Mouse (Mus musculus) hindbrain, embryonic 15.5 days (tissue): ENCODE measurements around the gene Kank3. TPM values are rescaled to one million over a fixed set of nuclear protein-coding genes. Genes with fewer than 3 reads are reported as not detected.
A peak's percentile ranks its signal among the peaks of the same experiment; 100 is the strongest.

Source experiments
- ATAC-seq: fragments of 200-750 bp; cut with Nextera tagmentation; 2 replicates; pipeline ENCODE4 v1.8.0; 2017; ENCODE audit warnings: low read depth, moderate number of reproducible peaks, moderate TSS enrichment; ENCODE audit not compliant: low FRiP score
- H3K27ac ChIP-seq: fragments of 300-500 bp; sonication (generic); replicated peaks from 2 replicates; pipeline ENCODE4 v1.5.1; 2015; ENCODE audit warnings: mild to moderate bottlenecking, inconsistent platforms
- H3K27me3 ChIP-seq: fragments of 300-500 bp; sonication (generic); 2 replicates; pipeline ENCODE4 v1.6.1; 2015; ENCODE audit warnings: control low read depth, inconsistent platforms
- H3K36me3 ChIP-seq: fragments of 300-500 bp; sonication (generic); 2 replicates; pipeline ENCODE4 v1.6.1; 2015; ENCODE audit warnings: control low read depth, inconsistent platforms
- H3K4me1 ChIP-seq: fragments of 300-500 bp; sonication (generic); replicated peaks from 2 replicates; pipeline ENCODE4 v1.6.1; 2015; ENCODE audit warnings: control low read depth, inconsistent platforms
- H3K4me2 ChIP-seq: fragments of 300-500 bp; sonication (generic); 2 replicates; pipeline ENCODE4 v1.6.1; 2015; ENCODE audit warnings: moderate library complexity, mild to moderate bottlenecking, inconsistent platforms
- H3K4me3 ChIP-seq: fragments of 300-500 bp; sonication (generic); 2 replicates; pipeline ENCODE4 v1.5.1; 2015; ENCODE audit warnings: mild to moderate bottlenecking, inconsistent platforms
- H3K9ac ChIP-seq: fragments of 300-500 bp; sonication (generic); 2 replicates; pipeline ENCODE4 v1.6.1; 2015; ENCODE audit warnings: inconsistent platforms
- H3K9me3 ChIP-seq: fragments of 300-500 bp; sonication (generic); 2 replicates; pipeline ENCODE4 v1.6.1; 2016; ENCODE audit warnings: control low read depth, inconsistent platforms
- WGBS: fragments of 180-500 bp; shearing (Covaris S2); methylation state at CpG from one replicate; pipeline ENCODE4 v1.1.7; 2015; 5-methylcytosine and 5-hydroxymethylcytosine counted together
- polyA plus RNA-seq: library from polyadenylated mRNA; unstranded; fragments of >200 nt; fragmentation: Nextera tagmentation; extraction: Ambion mirVana; gene quantifications from 2 replicates; pipeline ENCODE4 v1.2.1, GENCODE M21; 2015

Gene Kank3
- polyA plus RNA-seq, 1 experiment from 2014 or later = 57.1 TPM

- no peaks in the 10 kb centered on the region for H3K27me3 ChIP-seq
- H3K9me3 ChIP-seq = no peaks in the 10 kb centered on the region
- no peak for ATAC-seq
- WGBS = 0% methylated on average over 3 of the region's 3 CpGs
- H3K36me3 ChIP-seq = peaks cover 28% of the 10 kb centered on the region
- peaks cover 30% of the 10 kb centered on the region for H3K4me1 ChIP-seq
- H3K9ac ChIP-seq = no peak overlapping the region
- no peak overlapping the region for H3K4me3 ChIP-seq
- no peak overlapping the region for H3K27ac ChIP-seq
- no peak overlapping the region for H3K4me2 ChIP-seq
These were observed 16.5 kb downstream of the Kank3 start for GRCm38 (mm10) chr17:33826850-33827249.

- no peaks in the 10 kb centered on the region for H3K9me3 ChIP-seq
- H3K4me2 ChIP-seq = no peak overlapping the region
- H3K4me1 ChIP-seq = peaks cover 11% of the 10 kb centered on the region
- no peaks in the 10 kb centered on the region for H3K27me3 ChIP-seq
- H3K27ac ChIP-seq = no peak overlapping the region
- H3K36me3 ChIP-seq = peaks cover 35% of the 10 kb centered on the region
- WGBS = 53% methylated on average over 2 of the region's 2 CpGs
- ATAC-seq = no peak
- no peak overlapping the region for H3K9ac ChIP-seq
- H3K4me3 ChIP-seq = no peak overlapping the region
These were observed 18.6 kb downstream of the Kank3 start for GRCm38 (mm10) chr17:33828892-33829291.

GRCm38 (mm10) chr17:33829561-33829960 lies 19.2 kb downstream of the Kank3 start:
- Histone ChIP-seq H3K9ac (no peak overlapping the region), H3K4me2 (no peak overlapping the region), H3K27me3 (no peaks in the 10 kb centered on the region), H3K27ac (no peak overlapping the region), H3K4me3 (no peak overlapping the region), H3K9me3 (no peaks in the 10 kb centered on the region), H3K36me3 (peaks cover 42% of the 10 kb centered on the region), H3K4me1 (peaks cover 11% of the 10 kb centered on the region)
- ATAC-seq = no peak
- WGBS = 92% methylated on average over 10 of the region's 10 CpGs

- peak; percentile 97 for ATAC-seq
- peak within 1 kb of the TSS; percentile 80 for H3K9ac ChIP-seq
- H3K4me2 ChIP-seq = peak within 1 kb of the TSS; percentile 81
- no peaks in the 10 kb centered on the region for H3K9me3 ChIP-seq
- WGBS = under 1% methylated on average over 45 of the region's 45 CpGs
- peak within 1 kb of the TSS; percentile 94 for H3K4me3 ChIP-seq
- H3K27me3 ChIP-seq = no peaks in the 10 kb centered on the region
- peaks cover 18% of the 10 kb centered on the region for H3K4me1 ChIP-seq
- peak within 1 kb of the TSS; percentile 86 for H3K27ac ChIP-seq
- H3K36me3 ChIP-seq = peaks cover 17% of the 10 kb centered on the region
These were observed 32.9 kb downstream of the Kank3 start, which contains the start of gene Cd320 for GRCm38 (mm10) chr17:33842966-33843795. Gene Cd320 (plus strand): TSS chr17:33843091.

DNA sequence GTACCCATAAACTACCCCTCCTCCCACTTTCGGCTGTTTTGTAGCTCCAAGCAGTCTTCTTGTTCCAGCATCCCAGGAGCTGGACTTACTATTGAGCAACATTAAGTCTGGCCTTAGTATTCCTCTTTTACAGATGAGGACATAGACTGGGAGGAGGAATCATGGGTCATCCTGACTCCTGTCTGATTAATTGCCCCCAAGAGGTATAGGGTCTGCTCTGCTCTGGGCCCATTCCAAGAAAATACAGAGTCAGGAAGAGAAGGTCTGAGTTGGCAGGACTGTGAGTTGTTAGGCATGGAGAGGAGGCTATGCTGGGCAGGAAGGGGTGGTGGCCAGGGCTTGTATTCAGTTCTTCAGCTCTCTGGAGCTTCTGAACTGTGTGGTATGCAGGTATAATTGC lies 33.9 kb downstream of the Kank3 start:
- Histone ChIP-seq H3K36me3 (peaks cover 18% of the 10 kb centered on the region), H3K4me3 (peak overlapping the region; percentile 94), H3K27ac (no peak overlapping the region), H3K9me3 (no peaks in the 10 kb centered on the region), H3K4me1 (peaks cover 18% of the 10 kb centered on the region), H3K4me2 (peak overlapping the region; percentile 81), H3K9ac (peak overlapping the region; percentile 80; the same call in 1 of the 2 replicates), H3K27me3 (no peaks in the 10 kb centered on the region)
- 82% methylated on average over 1 of the region's 1 CpGs for whole genome bisulfite sequencing
- no peak for ATAC-seq

GRCm38 (mm10) chr17:33848139-33848538 lies 37.8 kb downstream of the Kank3 start:
- peaks cover 18% of the 10 kb centered on the region for H3K4me1 ChIP-seq
- no peak overlapping the region for H3K27ac ChIP-seq
- no peak for ATAC-seq
- H3K9ac ChIP-seq = no peak overlapping the region
- H3K36me3 ChIP-seq = peaks cover 25% of the 10 kb centered on the region
- no peak overlapping the region for H3K4me2 ChIP-seq
- WGBS = 95% methylated on average over 8 of the region's 8 CpGs
- H3K27me3 ChIP-seq = no peaks in the 10 kb centered on the region
- no peak overlapping the region for H3K4me3 ChIP-seq
- H3K9me3 ChIP-seq = no peaks in the 10 kb centered on the region

DNA sequence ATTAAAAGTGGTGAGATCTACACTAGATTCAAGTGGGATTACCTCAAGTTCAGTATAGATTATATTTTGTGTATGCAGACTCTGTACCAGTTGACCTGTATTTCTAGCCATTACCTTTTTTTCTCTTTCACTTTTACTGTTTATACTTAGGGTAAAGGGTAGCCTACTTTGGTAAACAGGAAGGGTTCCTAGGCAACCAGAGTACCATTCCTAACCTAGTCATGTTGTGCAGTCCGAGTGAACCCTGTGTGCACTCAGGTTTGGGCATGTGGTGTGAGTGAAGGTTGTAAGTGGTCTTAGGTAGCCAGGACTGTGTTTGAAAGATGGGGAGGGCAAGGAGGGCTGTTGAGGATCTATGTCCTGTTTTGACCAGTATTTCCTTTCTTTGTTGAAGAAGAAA lies 41.0 kb downstream of the Kank3 start:
- H3K4me2 ChIP-seq = no peak overlapping the region
- 75% methylated on average over 1 of the region's 1 CpGs for WGBS
- no peaks in the 10 kb centered on the region for H3K9me3 ChIP-seq
- no peaks in the 10 kb centered on the region for H3K27me3 ChIP-seq
- H3K36me3 ChIP-seq = peaks cover 25% of the 10 kb centered on the region
- no peak overlapping the region for H3K27ac ChIP-seq
- H3K4me3 ChIP-seq = no peak overlapping the region
- H3K9ac ChIP-seq = no peak overlapping the region
- no peak for ATAC-seq
- H3K4me1 ChIP-seq = no peaks in the 10 kb centered on the region

DNA sequence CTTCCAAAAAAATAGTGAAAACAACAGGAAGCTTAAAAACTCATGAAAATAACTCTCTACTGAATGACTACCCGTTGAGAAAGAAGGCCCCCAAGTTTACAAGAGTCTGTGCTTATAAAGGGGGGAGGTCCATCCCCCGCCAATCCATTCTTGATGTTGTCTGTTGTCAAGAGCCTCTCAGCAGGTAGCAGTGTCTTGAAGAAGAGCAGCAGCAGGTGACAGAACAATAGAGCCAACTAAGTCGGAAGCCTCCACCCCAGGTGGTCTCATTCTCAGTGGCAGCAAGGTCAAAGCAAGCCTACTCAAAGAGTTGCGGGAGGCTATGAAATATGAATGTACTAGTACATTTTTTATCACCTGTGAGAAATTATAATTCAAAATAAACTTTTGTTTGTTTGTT lies 47.5 kb downstream of the Kank3 start:
- H3K9ac ChIP-seq = no peak overlapping the region
- no peak overlapping the region for H3K4me2 ChIP-seq
- WGBS = 56% methylated on average over 4 of the region's 4 CpGs
- H3K27ac ChIP-seq = no peak overlapping the region
- H3K4me3 ChIP-seq = no peak overlapping the region
- no peaks in the 10 kb centered on the region for H3K27me3 ChIP-seq
- no peaks in the 10 kb centered on the region for H3K4me1 ChIP-seq
- ATAC-seq = no peak
- H3K36me3 ChIP-seq = no peaks in the 10 kb centered on the region
- H3K9me3 ChIP-seq = 0 out of 2 replicates have a peak, but pooled peaks cover 4% of the 10 kb centered on the region

DNA sequence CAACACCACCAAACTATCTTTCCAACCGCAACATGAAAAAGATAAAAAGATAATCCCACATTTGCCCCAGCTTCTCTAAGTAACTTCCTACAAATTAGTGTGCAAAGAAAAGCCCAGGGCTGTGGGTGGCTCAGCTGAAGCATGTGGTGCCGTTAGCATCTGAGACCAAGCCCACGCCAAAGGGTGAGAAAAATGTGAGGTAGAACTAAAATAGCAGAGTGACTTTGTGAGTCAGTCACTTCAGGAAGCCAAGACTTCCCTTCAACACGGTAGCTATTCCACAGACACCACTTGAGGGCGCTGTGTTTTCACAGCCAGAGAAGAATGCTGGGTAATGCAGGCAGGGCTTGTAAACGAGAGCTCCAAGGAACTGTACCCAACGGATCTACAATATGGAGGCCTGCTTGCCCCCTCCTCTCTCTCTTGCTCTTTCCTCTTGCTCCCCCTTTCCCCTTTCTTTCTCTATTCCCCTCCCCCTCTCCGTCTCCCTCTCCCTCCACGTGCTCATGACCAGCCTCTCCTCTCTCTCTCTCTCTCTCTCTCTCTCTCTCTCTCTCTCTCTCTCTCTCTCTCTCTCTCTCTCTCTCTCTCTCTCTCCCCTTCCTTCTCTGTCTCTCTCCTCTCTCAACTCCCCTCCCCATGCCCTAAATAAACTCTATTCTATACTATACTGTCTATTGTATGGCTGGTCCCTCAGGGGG lies 55.2 kb downstream of the Kank3 start:
- Histone ChIP-seq H3K27ac (no peak overlapping the region), H3K9ac (no peak overlapping the region), H3K27me3 (no peaks in the 10 kb centered on the region), H3K9me3 (no peaks in the 10 kb centered on the region), H3K36me3 (no peaks in the 10 kb centered on the region), H3K4me1 (no peaks in the 10 kb centered on the region), H3K4me2 (no peak overlapping the region), H3K4me3 (no peak overlapping the region)
- WGBS = 35% methylated on average over 9 of the region's 9 CpGs
- ATAC-seq = no peak

Other genes with a start within 250 kb of the Kank3 start
- 60.6 and 75.8 TPM in 2 replicates for gene Zfp414, start 181.4 kb upstream of the Kank3 start, polyA plus RNA-seq
- gene Pram1, start 172.5 kb upstream of the Kank3 start, polyA plus RNA-seq = 0.44 and 0.56 TPM in 2 replicates
- 179 and 192 TPM in 2 replicates for gene Hnrnpm, start 123.7 kb upstream of the Kank3 start, polyA plus RNA-seq
- gene March2, start 91.8 kb upstream of the Kank3 start, polyA plus RNA-seq = 84.6 and 86.7 TPM in 2 replicates
- 590 and 595 TPM in 2 replicates for gene Rab11b, start 50.0 kb upstream of the Kank3 start, polyA plus RNA-seq
- 23.2 and 23.9 TPM in 2 replicates for gene Angptl4, start 28.7 kb upstream of the Kank3 start, polyA plus RNA-seq
- gene Rps28, start 14.0 kb downstream of the Kank3 start, polyA plus RNA-seq = 474 and 594 TPM in 2 replicates
- 496 and 540 TPM in 2 replicates for gene Ndufa7, start 14.1 kb downstream of the Kank3 start, polyA plus RNA-seq
- 54.7 and 55.3 TPM in 2 replicates for gene Cd320, start 32.6 kb downstream of the Kank3 start, polyA plus RNA-seq
- not detected in 2 replicates for gene Gm7029, start 63.3 kb downstream of the Kank3 start, polyA plus RNA-seq
- gene Kifc1, start 80.1 kb downstream of the Kank3 start, polyA plus RNA-seq = 2.2 and 2.7 TPM in 2 replicates
- 0.26 TPM in 1 of 2 replicates, not detected in the other for gene Platr17, start 94.6 kb downstream of the Kank3 start, polyA plus RNA-seq
- gene Daxx, start 98.9 kb downstream of the Kank3 start, polyA plus RNA-seq = 50.3 and 55.9 TPM in 2 replicates
- 30.5 and 33.2 TPM in 2 replicates for gene Tapbp, start 105.4 kb downstream of the Kank3 start, polyA plus RNA-seq
- gene Zbtb22, start 105.4 kb downstream of the Kank3 start, polyA plus RNA-seq = 17.1 TPM in 2 replicates
- 55.1 and 60.1 TPM in 2 replicates for gene Rgl2, start 119.0 kb downstream of the Kank3 start, polyA plus RNA-seq
- 172 and 185 TPM in 2 replicates for gene Pfdn6, start 129.8 kb downstream of the Kank3 start, polyA plus RNA-seq
- 24.3 and 26.5 TPM in 2 replicates for gene Wdr46, start 130.1 kb downstream of the Kank3 start, polyA plus RNA-seq
- gene B3galt4, start 141.0 kb downstream of the Kank3 start, polyA plus RNA-seq = 12.8 and 14.1 TPM in 2 replicates
- 74.8 and 76.6 TPM in 2 replicates for gene Vps52, start 145.3 kb downstream of the Kank3 start, polyA plus RNA-seq
- gene Rps18, start 145.5 kb downstream of the Kank3 start, polyA plus RNA-seq = 701 and 784 TPM in 2 replicates
- gene H2-K1, start 189.8 kb downstream of the Kank3 start, polyA plus RNA-seq = 19.5 and 25.2 TPM in 2 replicates
- 22.1 and 24.9 TPM in 2 replicates for gene Ring1, start 214.2 kb downstream of the Kank3 start, polyA plus RNA-seq
- gene H2-Ke6, start 217.5 kb downstream of the Kank3 start, polyA plus RNA-seq = 64.8 and 71.9 TPM in 2 replicates
- 166 and 176 TPM in 2 replicates for gene Slc39a7, start 221.2 kb downstream of the Kank3 start, polyA plus RNA-seq
- 57.8 and 61.1 TPM in 2 replicates for gene Rxrb, start 221.3 kb downstream of the Kank3 start, polyA plus RNA-seq
- 4.5 and 5.4 TPM in 2 replicates for gene Col11a2, start 228.9 kb downstream of the Kank3 start, polyA plus RNA-seq